Mouse (Mus musculus) heart, postnatal 0 days (tissue): ENCODE results near the gene Trpv3.

Experiments
- CTCF ChIP-seq: IDR thresholded peaks from 2 replicates; pipeline ENCODE4 v1.5.1; 2016; ENCODE audit warnings: antibody characterized with exemption, control low read depth, low read depth
- EP300 ChIP-seq: IDR thresholded peaks from 2 replicates; pipeline ENCODE4 v1.6.1; 2016; ENCODE audit warnings: antibody characterized with exemption, low read depth

DNA sequence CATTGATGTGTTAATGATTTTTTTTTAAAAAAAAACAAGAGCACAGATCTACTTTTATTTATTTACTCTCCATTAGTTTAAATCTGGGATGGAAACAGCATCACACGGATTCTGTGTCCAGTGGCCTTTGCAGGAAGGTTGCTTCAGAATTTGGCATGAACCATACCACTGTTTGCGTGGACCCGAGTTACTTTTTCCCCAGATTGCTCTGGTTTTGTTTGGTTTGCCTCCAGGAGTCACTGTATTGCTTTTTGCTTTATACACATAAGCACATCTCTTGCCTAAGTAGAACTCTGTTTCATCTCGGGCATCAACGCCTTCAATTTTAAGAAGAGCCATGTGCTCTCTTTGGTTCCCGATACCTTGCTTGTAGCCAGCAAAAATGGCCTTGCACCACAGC is 41.3 kb upstream of the Trpv3 start:
- TF ChIP-seq CTCF (no peak), EP300 (no peak)
